Mouse (Mus musculus): Measurements from ENCODE around the gene Icmt. TPM values are rescaled to one million over a fixed set of nuclear protein-coding genes. Genes with fewer than 3 reads are reported as not detected.

Gene Icmt
- polyA plus RNA-seq, 2 experiments, result 6.5 to 7.0 TPM

DNA sequence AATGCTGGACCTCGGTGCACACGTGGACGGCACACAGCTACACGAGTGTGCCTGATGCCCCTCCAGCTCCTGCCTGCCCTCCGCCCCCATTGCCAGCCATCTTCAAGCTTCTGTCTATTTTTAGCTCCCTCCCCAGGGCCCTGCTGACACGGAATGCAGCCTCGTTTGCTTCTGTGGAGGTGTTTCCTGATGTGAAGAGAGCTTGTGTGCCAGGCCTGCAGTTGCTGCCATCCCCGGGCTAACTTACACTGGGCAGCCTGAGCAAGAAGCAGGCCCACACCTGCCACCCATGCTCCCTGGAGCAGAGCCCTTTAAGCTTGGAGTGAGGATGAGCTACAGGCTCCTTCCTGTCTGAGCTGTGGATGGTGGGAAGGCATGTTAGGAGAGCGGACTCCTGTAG, 34.8 kb upstream of the Icmt start:
- Histone ChIP-seq H3K4me2 (ENCODE audit: low read depth) (no peak overlapping the region), H3K27me3 (ENCODE audit: control insufficient read depth, insufficient read depth, low read length) (no peaks in the 10 kb centered on the region), H3K4me1 (replicated peaks; ENCODE audit: control insufficient read depth in 2 of 2, insufficient read depth in 2 of 2, low read length in 1 of 2) (peaks cover 17 to 18% of the 10 kb centered on the region in 2 experiments), H3K27ac (no peak overlapping the region), H3K36me3 (replicated peaks; ENCODE audit: control insufficient read depth, insufficient read depth, low read depth) (no peaks in the 10 kb centered on the region), H3K9ac (replicated peaks) (no peak overlapping the region), H3K4me3 (ENCODE audit: insufficient read depth in 1 of 2, low read depth in 2 of 2, low read length in 2 of 2) (no peak overlapping the region), H3K9me3 (ENCODE audit: control insufficient read depth, low read length) (no peaks in the 10 kb centered on the region)
- no peak for DNase-seq (ENCODE audit: low read depth in 3 of 3, low spot score in 3 of 3)
- TF ChIP-seq CTCF (IDR thresholded peaks at IDR 0.05; ENCODE audit: low read depth), result no peak
- TF ChIP-seq EP300 (IDR thresholded peaks at IDR 0.05; ENCODE audit: low read depth), result no peak
- WGBS (ENCODE audit: insufficient replicate concordance), result 62% methylated on average over 9 of the region's 9 CpGs
- ATAC-seq (ENCODE audit: insufficient read depth), result no peak

DNA sequence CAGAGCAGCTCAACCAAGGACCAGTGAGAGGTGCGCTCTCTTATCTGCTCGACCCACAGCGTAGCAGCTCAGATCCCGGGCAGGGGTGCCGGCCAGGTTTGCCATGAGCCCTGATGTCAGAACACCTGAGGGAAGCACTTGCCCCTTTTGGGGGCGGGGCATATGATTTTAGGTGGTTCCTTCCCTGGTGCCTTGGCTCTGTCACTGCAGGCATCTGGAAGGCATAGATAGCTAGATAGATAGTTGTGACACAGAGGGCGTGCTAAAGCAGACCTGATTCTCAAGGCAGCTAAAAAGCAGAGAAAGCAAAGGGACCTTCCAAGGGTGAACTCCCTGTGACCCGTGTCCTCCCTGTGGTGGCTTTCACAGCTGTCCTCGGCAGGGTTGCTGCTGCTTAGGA, 33.9 kb upstream of the Icmt start:
- H3K27me3 ChIP-seq (ENCODE audit: control insufficient read depth, insufficient read depth, low read length), result no peaks in the 10 kb centered on the region
- peak overlapping the region; percentile 51 for H3K4me2 ChIP-seq (ENCODE audit: low read depth)
- TF ChIP-seq EP300 (IDR thresholded peaks at IDR 0.05; ENCODE audit: low read depth) (0 out of 2 replicates have a peak, but pooled peaks have one; percentile 22), CTCF (IDR thresholded peaks at IDR 0.05; ENCODE audit: low read depth) (no peak)
- H3K9me3 ChIP-seq (ENCODE audit: control insufficient read depth, low read length), result no peaks in the 10 kb centered on the region
- H3K4me1 ChIP-seq (replicated peaks; ENCODE audit: control insufficient read depth in 2 of 2, insufficient read depth in 2 of 2, low read length in 1 of 2), result peaks cover 14 to 18% of the 10 kb centered on the region in 2 experiments
- no peak overlapping the region for H3K9ac ChIP-seq (replicated peaks)
- DNase-seq (ENCODE audit: low read depth in 3 of 3, low spot score in 3 of 3) (peak; percentile 40 to 66 (median 49)), ATAC-seq (ENCODE audit: insufficient read depth) (peak; percentile 72)
- no peaks in the 10 kb centered on the region for H3K36me3 ChIP-seq (replicated peaks; ENCODE audit: control insufficient read depth, insufficient read depth, low read depth)
- H3K27ac ChIP-seq, result peak overlapping the region; percentile 52
- H3K4me3 ChIP-seq (ENCODE audit: insufficient read depth in 1 of 2, low read depth in 2 of 2, low read length in 2 of 2), result no peak overlapping the region
- 46% methylated on average over 9 of the region's 9 CpGs for WGBS (ENCODE audit: insufficient replicate concordance)

DNA sequence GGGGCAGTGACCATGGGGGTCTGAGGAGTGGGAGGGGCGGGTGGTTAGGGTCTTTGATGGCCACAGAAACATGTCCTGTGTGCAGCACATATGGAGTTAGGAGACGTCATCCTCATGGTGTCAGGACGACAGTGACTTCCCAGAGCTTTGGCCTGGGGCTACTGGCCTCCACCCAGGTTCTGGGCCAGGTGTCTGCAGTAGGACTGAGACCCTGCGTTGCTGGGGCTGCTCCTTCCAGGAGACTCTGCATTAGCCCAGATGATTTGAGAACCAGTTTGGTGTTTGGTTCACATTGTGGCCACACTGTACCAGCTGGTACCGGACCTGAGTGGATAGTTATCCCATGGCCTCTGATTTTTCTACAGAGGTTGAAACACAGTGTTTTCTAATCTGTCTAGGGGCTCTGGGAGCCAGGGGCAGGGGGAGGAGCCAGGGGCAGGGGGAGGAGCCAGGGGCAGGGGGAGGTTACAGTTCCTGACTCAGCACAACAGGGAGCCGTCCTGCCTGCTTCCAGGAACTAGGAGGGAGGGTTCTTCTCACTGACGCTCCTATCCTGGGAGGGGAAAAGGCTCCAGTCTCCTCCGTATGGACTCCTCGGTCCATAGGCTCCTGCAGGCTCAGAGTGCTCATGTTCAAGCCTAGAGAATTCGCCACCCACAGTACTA, 33.4 kb upstream of the Icmt start:
- no peaks in the 10 kb centered on the region for H3K9me3 ChIP-seq (ENCODE audit: control insufficient read depth, low read length)
- H3K27me3 ChIP-seq (ENCODE audit: control insufficient read depth, insufficient read depth, low read length), result no peaks in the 10 kb centered on the region
- ATAC-seq (ENCODE audit: insufficient read depth) (peak; percentile 79), DNase-seq (ENCODE audit: low read depth in 3 of 3, low spot score in 3 of 3) (peak; percentile 24 to 66 (median 40))
- H3K36me3 ChIP-seq (replicated peaks; ENCODE audit: control insufficient read depth, insufficient read depth, low read depth), result no peaks in the 10 kb centered on the region
- 34% methylated on average over 10 of the region's 10 CpGs for WGBS (ENCODE audit: insufficient replicate concordance)
- peak overlapping the region; percentile 51 for H3K4me2 ChIP-seq (ENCODE audit: low read depth)
- H3K9ac ChIP-seq (replicated peaks), result peak overlapping the region; percentile 33; the same call in 1 of the 2 replicates
- peak overlapping the region; percentile 52 for H3K27ac ChIP-seq
- TF ChIP-seq CTCF (IDR thresholded peaks at IDR 0.05; ENCODE audit: low read depth) (no peak), EP300 (IDR thresholded peaks at IDR 0.05; ENCODE audit: low read depth) (no peak)
- H3K4me3 ChIP-seq (ENCODE audit: insufficient read depth in 1 of 2, low read depth in 2 of 2, low read length in 2 of 2), result no peak overlapping the region
- peaks cover 14 to 18% of the 10 kb centered on the region in 2 experiments for H3K4me1 ChIP-seq (replicated peaks; ENCODE audit: control insufficient read depth in 2 of 2, insufficient read depth in 2 of 2, low read length in 1 of 2)

DNA sequence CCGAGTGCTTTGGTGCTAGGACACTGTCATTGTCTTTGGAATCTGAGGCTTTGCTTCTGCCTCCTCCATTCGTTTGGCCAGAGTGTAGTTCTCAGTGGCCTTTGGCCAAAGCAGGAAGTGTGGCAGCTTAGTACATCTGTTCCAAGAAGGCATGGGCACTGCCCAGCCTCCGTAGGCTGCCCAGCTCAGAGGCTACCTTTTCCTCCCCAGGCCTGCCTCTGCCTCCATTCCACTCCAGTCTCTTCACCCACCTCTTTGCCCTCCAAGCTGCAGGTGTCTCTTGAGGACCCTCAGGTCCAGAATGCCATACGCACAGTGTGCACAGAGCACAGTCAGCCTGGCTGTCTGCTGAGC, 32.9 kb upstream of the Icmt start:
- WGBS (ENCODE audit: insufficient replicate concordance), result 51% methylated on average over 4 of the region's 4 CpGs
- H3K9ac ChIP-seq (replicated peaks), result peak overlapping the region; percentile 33; the same call in 1 of the 2 replicates
- ATAC-seq (ENCODE audit: insufficient read depth), result peak; percentile 4; the same call in 1 of the 2 replicates

GRCm38 (mm10) chr4:152264867-152265568, 32.0 kb upstream of the Icmt start:
- H3K27ac ChIP-seq, result no peak overlapping the region
- H3K9me3 ChIP-seq (ENCODE audit: control insufficient read depth, low read length), result no peaks in the 10 kb centered on the region
- H3K4me1 ChIP-seq (replicated peaks; ENCODE audit: control insufficient read depth in 2 of 2, insufficient read depth in 2 of 2, low read length in 1 of 2), result peaks cover 14 to 18% of the 10 kb centered on the region in 2 experiments
- ATAC-seq (ENCODE audit: insufficient read depth) (no peak), DNase-seq (ENCODE audit: low read depth in 3 of 3, low spot score in 3 of 3) (no peak)
- no peak overlapping the region for H3K9ac ChIP-seq (replicated peaks)
- no peaks in the 10 kb centered on the region for H3K27me3 ChIP-seq (ENCODE audit: control insufficient read depth, insufficient read depth, low read length)
- H3K4me3 ChIP-seq (ENCODE audit: insufficient read depth in 1 of 2, low read depth in 2 of 2, low read length in 2 of 2), result no peak overlapping the region
- peak; percentile 58 for TF ChIP-seq CTCF (IDR thresholded peaks at IDR 0.05; ENCODE audit: low read depth)
- no peak for TF ChIP-seq EP300 (IDR thresholded peaks at IDR 0.05; ENCODE audit: low read depth)
- 83% methylated on average over 9 of the region's 9 CpGs for WGBS (ENCODE audit: insufficient replicate concordance)
- H3K4me2 ChIP-seq (ENCODE audit: low read depth), result no peak overlapping the region
- no peaks in the 10 kb centered on the region for H3K36me3 ChIP-seq (replicated peaks; ENCODE audit: control insufficient read depth, insufficient read depth, low read depth)

More for the DNA sequence above, 32.9 kb upstream of the Icmt start:
- TF ChIP-seq CTCF (IDR thresholded peaks at IDR 0.05; ENCODE audit: low read depth), result no peak
- no peak for TF ChIP-seq EP300 (IDR thresholded peaks at IDR 0.05; ENCODE audit: low read depth)
- Histone ChIP-seq H3K9me3 (ENCODE audit: control insufficient read depth, low read length) (no peaks in the 10 kb centered on the region), H3K36me3 (replicated peaks; ENCODE audit: control insufficient read depth, insufficient read depth, low read depth) (no peaks in the 10 kb centered on the region), H3K27me3 (ENCODE audit: control insufficient read depth, insufficient read depth, low read length) (no peaks in the 10 kb centered on the region), H3K4me2 (ENCODE audit: low read depth) (peak overlapping the region; percentile 50), H3K4me1 (replicated peaks; ENCODE audit: control insufficient read depth in 2 of 2, insufficient read depth in 2 of 2, low read length in 1 of 2) (peaks cover 14 to 18% of the 10 kb centered on the region in 2 experiments), H3K4me3 (ENCODE audit: insufficient read depth in 1 of 2, low read depth in 2 of 2, low read length in 2 of 2) (no peak overlapping the region), H3K27ac (peak overlapping the region; percentile 49)
- no peak for DNase-seq (ENCODE audit: low read depth in 3 of 3, low spot score in 3 of 3)

Measured in liver, embryonic 14.5 days (tissue).